Mouse (Mus musculus) midbrain, embryonic 10.5 days (tissue): Measurements from ENCODE around the gene Map3k3. TPM values are rescaled to one million over a fixed set of nuclear protein-coding genes. Genes with fewer than 3 reads are reported as not detected.

Experiments
- DNase-seq: peaks from one replicate; pipeline ENCODE4 v3.0.0-alpha.2; 2017; ENCODE audit warnings: low spot score
- H3K27ac ChIP-seq: fragments of 300-500 bp; sonication (generic); replicated peaks from 2 replicates; pipeline ENCODE4 v1.5.1; 2016; ENCODE audit warnings: mild to moderate bottlenecking
- H3K27me3 ChIP-seq: fragments of 300-500 bp; sonication (generic); 2 replicates; pipeline ENCODE4 v1.6.1; 2016; ENCODE audit warnings: low read depth, mild to moderate bottlenecking; ENCODE audit not compliant: poor library complexity, severe bottlenecking
- H3K36me3 ChIP-seq: fragments of 300-500 bp; sonication (generic); 2 replicates; pipeline ENCODE4 v1.6.1; 2016; ENCODE audit warnings: mild to moderate bottlenecking, moderate library complexity
- H3K4me1 ChIP-seq: fragments of 300-500 bp; sonication (generic); 2 replicates; pipeline ENCODE4 v1.6.1; 2016
- H3K4me3 ChIP-seq: fragments of 300-500 bp; sonication (generic); 2 replicates; pipeline ENCODE4 v1.5.1; 2016; ENCODE audit warnings: mild to moderate bottlenecking, moderate library complexity
- H3K9me3 ChIP-seq: fragments of 300-500 bp; sonication (generic); replicated peaks from 2 replicates; pipeline ENCODE4 v1.6.1; 2016; ENCODE audit warnings: mild to moderate bottlenecking
- WGBS: fragments of 180-500 bp; shearing (Covaris S2); methylation state at CpG from one replicate; pipeline ENCODE4 v1.1.7; 2016; 5-methylcytosine and 5-hydroxymethylcytosine counted together
- polyA plus RNA-seq: library from polyadenylated mRNA; unstranded; fragments of >200 nt; fragmentation: Nextera tagmentation; extraction: Ambion mirVana; gene quantifications from 2 replicates; pipeline ENCODE4 v1.2.1, GENCODE M21; 2016

The Map3k3 gene
- polyA plus RNA-seq, 1 experiment from 2014 or later, result 21.9 TPM

DNA sequence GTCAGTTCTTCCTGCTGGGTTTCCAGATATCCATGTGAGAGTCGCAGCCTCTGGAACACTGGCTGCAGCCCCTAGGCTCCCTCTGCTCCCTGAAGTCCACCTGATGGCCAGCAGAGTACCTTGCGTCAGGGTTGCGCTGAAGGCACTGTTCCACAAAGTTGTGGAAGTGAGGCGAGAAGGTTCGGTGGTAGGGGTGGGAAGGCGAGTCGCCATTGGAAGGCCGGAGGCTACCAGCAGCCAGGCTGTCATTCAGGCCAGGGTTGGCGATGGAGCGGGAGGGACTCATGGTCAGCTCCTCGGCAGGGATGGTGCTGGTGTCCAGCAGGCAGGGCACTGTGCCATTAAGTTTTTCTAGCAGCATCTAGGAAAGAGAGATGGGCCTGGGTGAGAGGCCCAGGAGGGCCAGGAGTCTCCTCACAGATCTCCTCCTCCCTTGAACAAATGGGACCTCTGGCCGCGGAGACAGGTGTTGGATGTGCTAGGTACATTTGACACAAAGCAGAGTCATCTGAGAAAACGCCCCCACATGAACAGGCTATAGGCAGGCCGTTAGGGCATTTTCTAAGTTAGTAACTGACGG, 80.3 kb downstream of the Map3k3 start:
- H3K27ac ChIP-seq, result no peak overlapping the region
- H3K4me3 ChIP-seq, result no peak overlapping the region
- no peak for DNase-seq
- WGBS, result 89% methylated on average over 16 of the region's 16 CpGs
- H3K9me3 ChIP-seq, result no peaks in the 10 kb centered on the region
- peaks cover 18% of the 10 kb centered on the region for H3K4me1 ChIP-seq
- no peaks in the 10 kb centered on the region for H3K27me3 ChIP-seq
- peaks cover 71% of the 10 kb centered on the region for H3K36me3 ChIP-seq

DNA sequence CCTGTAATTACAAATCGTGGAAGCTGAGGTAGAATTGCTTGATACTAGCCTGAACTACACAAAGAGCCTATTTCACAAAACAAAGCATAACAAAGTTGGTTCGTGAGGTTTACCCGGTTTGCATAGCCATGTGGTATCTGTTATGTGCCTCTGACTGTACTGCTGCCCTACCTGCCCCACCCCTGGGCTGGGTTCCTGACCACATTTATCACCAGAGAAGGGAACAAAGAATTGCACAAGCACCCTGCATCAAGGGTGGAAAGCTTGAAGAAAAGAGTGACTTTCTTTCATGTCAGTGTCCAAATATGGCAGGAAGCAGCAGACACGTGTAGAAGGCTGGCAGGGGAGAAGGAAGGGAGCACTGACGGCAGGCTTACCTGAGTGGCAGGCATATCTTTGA, 83.0 kb downstream of the Map3k3 start:
- Histone ChIP-seq H3K36me3 (peaks cover 86% of the 10 kb centered on the region), H3K27me3 (no peaks in the 10 kb centered on the region), H3K4me1 (no peaks in the 10 kb centered on the region), H3K27ac (no peak overlapping the region), H3K9me3 (no peaks in the 10 kb centered on the region), H3K4me3 (no peak overlapping the region)
- no peak for DNase-seq
- 89% methylated on average over 5 of the region's 5 CpGs for WGBS

DNA sequence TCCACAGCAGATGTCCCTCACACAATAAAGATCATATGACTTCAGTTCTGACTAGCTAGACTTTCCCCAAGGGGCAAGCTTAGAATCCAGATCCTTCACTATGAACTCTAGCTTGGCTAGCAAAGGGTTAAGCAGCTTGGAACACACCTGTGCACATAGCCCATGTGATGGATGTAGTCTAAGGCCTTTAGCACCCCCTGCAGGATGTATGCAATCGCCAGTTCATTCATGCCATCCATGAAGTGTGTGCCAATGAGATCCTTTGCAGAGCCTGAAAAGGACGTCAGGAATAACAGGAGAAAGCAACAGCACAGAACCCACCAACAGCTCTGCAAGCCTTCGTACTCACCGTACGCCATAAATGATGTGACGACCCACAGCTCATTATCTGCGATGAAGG, 86.4 kb downstream of the Map3k3 start:
- Histone ChIP-seq H3K27me3 (no peaks in the 10 kb centered on the region), H3K4me1 (no peaks in the 10 kb centered on the region), H3K27ac (no peak overlapping the region), H3K36me3 (peaks cover 66% of the 10 kb centered on the region), H3K9me3 (no peaks in the 10 kb centered on the region), H3K4me3 (no peak overlapping the region)
- no peak for DNase-seq
- 83% methylated on average over 7 of the region's 7 CpGs for WGBS

DNA sequence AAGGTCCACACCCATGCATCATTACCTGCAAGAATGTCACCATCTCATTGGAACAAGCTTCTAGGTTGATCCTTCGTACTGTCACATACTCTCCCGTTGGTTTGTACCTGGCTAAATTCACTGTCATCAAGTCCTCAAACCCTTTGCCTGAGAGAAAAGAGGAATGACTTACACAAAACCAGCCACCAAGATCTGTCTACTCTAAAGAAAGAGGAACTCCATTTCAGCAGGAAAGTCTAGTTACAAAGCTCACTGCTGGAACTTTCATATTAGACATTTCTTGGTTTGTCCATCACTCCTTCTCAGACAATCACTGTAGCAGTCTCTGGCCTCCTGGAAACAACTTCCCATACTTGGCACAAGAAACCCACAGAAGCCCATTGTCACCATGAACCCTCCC, 88.8 kb downstream of the Map3k3 start:
- H3K27ac ChIP-seq, result no peak overlapping the region
- WGBS, result 95% methylated on average over 2 of the region's 2 CpGs
- H3K36me3 ChIP-seq, result peaks cover 42% of the 10 kb centered on the region
- H3K4me3 ChIP-seq, result no peak overlapping the region
- H3K9me3 ChIP-seq, result no peaks in the 10 kb centered on the region
- H3K27me3 ChIP-seq, result no peaks in the 10 kb centered on the region
- DNase-seq, result no peak
- no peaks in the 10 kb centered on the region for H3K4me1 ChIP-seq

DNA sequence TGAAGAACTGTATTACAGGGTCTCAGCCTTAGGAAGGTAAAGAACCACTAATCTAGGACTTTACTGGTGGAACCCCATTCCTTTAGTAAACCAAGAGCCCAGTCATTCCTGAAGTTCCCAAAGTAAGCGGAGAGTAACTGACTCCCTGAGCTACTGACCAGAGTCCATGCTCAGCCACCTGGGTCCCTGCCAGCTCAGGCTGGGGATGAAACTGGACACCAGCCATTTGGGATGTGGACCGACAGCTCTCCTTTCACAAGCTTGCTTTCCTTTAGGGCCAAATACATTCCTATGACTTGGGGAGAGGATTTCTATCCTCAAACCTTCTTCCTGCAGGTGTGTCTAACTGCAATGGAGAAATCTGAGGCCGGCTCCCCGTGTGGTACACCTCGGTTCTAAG, 90.0 kb downstream of the Map3k3 start:
- Histone ChIP-seq H3K36me3 (peaks cover 37% of the 10 kb centered on the region), H3K4me3 (no peak overlapping the region), H3K9me3 (no peaks in the 10 kb centered on the region), H3K27ac (no peak overlapping the region), H3K27me3 (no peaks in the 10 kb centered on the region), H3K4me1 (no peaks in the 10 kb centered on the region)
- 84% methylated on average over 5 of the region's 5 CpGs for WGBS
- no peak for DNase-seq

DNA sequence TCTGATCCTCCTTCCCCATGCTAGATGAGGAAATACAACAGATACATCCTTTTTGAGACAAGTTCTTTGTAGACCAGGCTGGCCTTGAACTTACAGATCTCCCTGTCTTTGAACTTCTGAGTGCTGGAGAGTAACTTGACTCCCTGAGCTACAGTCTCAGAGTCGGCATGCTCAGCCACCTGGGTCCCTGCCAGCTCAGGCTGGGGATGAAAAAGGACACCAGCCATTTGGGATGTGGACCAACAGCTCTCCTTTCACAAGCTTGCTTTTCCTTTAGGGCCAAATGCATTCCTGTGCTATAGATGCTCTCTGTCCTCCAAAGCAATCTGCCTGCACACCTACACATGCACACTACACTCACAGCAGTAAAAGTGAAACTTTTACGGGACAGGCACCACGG, 90.7 kb downstream of the Map3k3 start:
- Histone ChIP-seq H3K27me3 (no peaks in the 10 kb centered on the region), H3K9me3 (no peaks in the 10 kb centered on the region), H3K4me1 (0 out of 2 replicates have a peak, but pooled peaks cover 3% of the 10 kb centered on the region), H3K4me3 (no peak overlapping the region), H3K36me3 (peaks cover 30% of the 10 kb centered on the region), H3K27ac (no peak overlapping the region)
- 80% methylated on average over 3 of the region's 3 CpGs for WGBS
- no peak for DNase-seq

DNA sequence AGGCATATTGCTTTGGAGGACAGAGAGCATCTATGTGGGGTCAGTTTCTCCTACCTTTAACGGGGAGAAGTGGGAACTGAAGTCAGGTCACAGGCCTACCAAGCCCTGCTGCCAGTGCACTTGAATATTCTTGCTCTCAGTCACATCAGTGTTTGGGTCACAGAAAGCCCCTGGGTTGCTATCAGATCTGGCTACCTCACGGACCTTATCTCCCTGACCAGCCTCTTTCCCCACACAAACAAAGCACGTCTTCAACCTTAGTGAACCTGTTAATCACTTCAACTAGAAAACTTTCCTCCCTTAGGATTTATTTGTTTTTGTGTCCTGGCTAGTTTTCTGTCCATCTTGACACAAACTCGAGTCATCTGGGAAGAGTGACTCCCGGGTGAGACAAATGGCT, 92.0 kb downstream of the Map3k3 start:
- Histone ChIP-seq H3K36me3 (peaks cover 19% of the 10 kb centered on the region), H3K4me3 (no peak overlapping the region), H3K9me3 (no peaks in the 10 kb centered on the region), H3K27ac (no peak overlapping the region), H3K4me1 (0 out of 2 replicates have a peak, but pooled peaks cover 3% of the 10 kb centered on the region), H3K27me3 (no peaks in the 10 kb centered on the region)
- WGBS, result 87% methylated on average over 5 of the region's 5 CpGs
- no peak for DNase-seq

DNA sequence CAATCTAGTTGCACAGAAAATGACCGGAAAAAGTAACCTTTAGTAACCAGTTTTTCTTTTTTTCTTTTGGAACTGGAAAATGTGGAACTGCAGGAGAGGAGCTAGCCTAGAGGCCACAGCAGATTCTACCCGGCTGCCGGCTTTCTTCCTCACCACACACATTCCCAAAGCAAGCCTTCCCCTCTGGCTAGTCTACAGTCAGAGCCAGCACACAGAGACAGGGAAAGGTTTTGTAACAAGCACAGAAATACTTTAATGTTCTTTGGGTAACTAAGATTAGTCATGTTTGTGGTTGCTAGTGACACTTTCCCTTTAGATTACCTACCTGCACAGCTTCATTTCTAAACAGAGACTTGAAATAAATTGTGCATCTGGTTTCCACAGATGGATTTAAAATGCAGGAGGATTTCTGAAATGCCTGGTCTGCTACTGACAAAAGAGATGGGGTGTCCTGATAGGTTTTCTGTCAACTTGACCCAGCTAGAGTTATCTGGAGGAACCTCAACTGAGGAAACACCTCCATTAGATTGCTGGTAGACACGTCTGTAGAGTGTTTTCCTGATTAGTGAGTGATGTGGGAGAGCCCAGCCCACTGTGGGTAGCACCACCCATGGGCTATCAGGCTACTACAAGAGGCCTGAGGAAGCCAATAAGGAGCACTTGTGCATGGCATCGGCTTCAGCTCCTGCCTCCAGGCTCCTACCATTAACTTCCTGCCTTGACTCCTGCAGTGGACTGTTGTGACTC, 93.8 kb downstream of the Map3k3 start:
- 83% methylated on average over 5 of the region's 5 CpGs for WGBS
- no peaks in the 10 kb centered on the region for H3K9me3 ChIP-seq
- peaks cover 19% of the 10 kb centered on the region for H3K36me3 ChIP-seq
- no peak overlapping the region for H3K27ac ChIP-seq
- 0 out of 2 replicates have a peak, but pooled peaks cover 3% of the 10 kb centered on the region for H3K4me1 ChIP-seq
- no peak overlapping the region for H3K4me3 ChIP-seq
- no peak for DNase-seq
- no peaks in the 10 kb centered on the region for H3K27me3 ChIP-seq

DNA sequence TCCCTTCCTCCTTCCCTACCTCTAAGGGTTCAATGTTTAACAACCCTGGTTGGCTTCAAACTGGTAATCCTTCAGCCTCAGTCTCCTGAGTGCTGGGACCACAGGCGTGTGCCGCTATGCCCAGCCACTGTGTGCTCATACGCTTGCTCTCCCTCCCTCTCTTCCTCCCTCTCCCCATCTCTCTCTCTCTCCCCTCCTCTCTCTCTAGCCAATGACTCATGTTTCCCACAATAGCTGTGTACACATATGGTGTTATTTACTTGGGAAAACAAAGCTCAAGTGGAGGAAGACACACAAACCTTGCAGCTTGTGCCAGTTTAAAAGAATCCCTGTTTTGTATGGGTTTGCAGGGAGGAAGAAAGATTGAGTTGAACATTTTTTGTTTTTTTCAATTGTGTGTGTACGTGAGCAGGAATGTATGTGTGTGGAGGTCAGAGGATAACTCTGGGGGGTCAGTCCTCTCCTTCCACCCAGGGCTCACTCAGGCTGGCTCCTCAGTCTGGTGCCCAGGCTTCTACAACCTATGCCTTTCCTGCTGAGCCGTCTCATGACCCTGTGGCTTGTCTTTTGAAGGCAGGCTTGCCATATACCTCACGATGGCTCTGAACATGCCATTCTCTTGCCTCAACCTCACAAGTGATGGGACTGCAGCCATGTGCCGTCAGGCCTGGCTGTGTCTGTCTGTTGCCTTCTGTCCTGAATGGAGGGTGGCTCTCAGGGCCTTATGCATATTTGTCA, 95.5 kb downstream of the Map3k3 start:
- no peak overlapping the region for H3K27ac ChIP-seq
- H3K27me3 ChIP-seq, result no peaks in the 10 kb centered on the region
- H3K4me1 ChIP-seq, result 0 out of 2 replicates have a peak, but pooled peaks cover 3% of the 10 kb centered on the region
- H3K9me3 ChIP-seq, result no peaks in the 10 kb centered on the region
- peaks cover 21% of the 10 kb centered on the region for H3K36me3 ChIP-seq
- no peak overlapping the region for H3K4me3 ChIP-seq
- 76% methylated on average over 7 of the region's 7 CpGs for WGBS
- no peak for DNase-seq

DNA sequence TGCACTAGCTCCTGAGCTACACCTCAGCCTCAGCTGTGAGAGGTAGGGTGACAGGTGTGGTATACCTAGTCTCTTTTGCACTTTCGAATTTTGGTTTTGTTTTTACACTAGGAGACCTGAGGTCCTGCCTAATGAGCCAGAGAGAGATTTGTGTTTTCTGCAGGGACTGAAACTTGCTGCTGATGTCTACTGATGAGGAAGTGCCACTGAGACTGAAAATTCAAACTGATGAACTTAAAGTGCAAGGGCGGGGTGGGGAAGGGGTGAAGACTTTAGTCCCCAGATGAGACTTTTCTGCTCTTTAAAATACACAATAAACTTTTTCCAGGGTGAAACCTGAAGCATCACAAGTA, 96.0 kb downstream of the Map3k3 start:
- H3K27me3 ChIP-seq, result no peaks in the 10 kb centered on the region
- H3K9me3 ChIP-seq, result no peaks in the 10 kb centered on the region
- H3K36me3 ChIP-seq, result peaks cover 26% of the 10 kb centered on the region
- 0 out of 2 replicates have a peak, but pooled peaks cover 3% of the 10 kb centered on the region for H3K4me1 ChIP-seq
- no peak for DNase-seq
- no peak overlapping the region for H3K4me3 ChIP-seq
- H3K27ac ChIP-seq, result no peak overlapping the region
- WGBS, result 90% methylated on average over 2 of the region's 2 CpGs

DNA sequence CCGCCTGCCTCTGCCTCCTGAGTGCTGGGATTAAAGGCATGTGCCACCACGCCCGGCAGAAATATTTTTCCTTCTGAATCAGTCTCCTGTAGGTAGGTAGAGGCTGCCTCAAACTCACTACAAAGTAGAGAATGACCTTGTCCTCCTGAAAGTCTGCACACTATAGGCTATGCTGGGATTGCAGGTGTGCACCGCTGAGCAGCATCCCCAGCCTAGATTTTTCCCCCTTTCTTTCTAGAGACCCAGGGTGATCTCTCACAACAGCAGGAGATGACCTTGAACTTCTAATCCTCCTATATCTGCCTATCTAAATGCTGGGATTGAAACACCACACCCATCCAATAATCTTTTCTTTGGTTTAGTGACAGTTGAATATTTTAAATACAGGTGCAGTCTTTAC, 102.9 kb downstream of the Map3k3 start:
- DNase-seq, result no peak
- peaks cover 4% of the 10 kb centered on the region for H3K4me1 ChIP-seq
- no peaks in the 10 kb centered on the region for H3K27me3 ChIP-seq
- WGBS, result 94% methylated on average over 4 of the region's 4 CpGs
- H3K4me3 ChIP-seq, result no peak overlapping the region
- H3K36me3 ChIP-seq, result peaks cover 27% of the 10 kb centered on the region
- H3K9me3 ChIP-seq, result no peaks in the 10 kb centered on the region
- H3K27ac ChIP-seq, result no peak overlapping the region

DNA sequence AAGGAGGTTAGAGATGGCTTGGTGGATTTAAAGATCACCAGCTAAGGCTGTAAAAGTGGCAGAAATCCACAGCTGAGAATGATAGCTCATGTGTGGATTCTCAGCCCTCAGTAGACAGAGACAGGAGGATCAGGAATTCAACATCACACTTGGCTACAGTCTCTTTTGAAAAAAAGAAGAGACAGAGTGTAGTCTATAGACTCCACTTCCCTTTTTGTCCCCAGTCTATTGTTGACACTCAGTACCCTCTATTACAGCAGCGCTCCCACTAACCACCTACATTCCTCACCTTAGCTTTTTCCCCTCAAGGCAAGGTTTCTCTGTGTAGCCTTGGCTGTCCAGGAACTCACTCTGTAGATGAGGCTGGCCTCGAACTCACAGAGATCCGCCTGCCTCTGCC, 107.3 kb downstream of the Map3k3 start:
- Histone ChIP-seq H3K27me3 (no peaks in the 10 kb centered on the region), H3K4me3 (no peak overlapping the region; the same call in 1 of the 2 replicates), H3K4me1 (peaks cover 19% of the 10 kb centered on the region), H3K27ac (no peak overlapping the region), H3K9me3 (no peaks in the 10 kb centered on the region), H3K36me3 (peaks cover 9% of the 10 kb centered on the region)
- 93% methylated on average over 3 of the region's 3 CpGs for WGBS
- no peak for DNase-seq

DNA sequence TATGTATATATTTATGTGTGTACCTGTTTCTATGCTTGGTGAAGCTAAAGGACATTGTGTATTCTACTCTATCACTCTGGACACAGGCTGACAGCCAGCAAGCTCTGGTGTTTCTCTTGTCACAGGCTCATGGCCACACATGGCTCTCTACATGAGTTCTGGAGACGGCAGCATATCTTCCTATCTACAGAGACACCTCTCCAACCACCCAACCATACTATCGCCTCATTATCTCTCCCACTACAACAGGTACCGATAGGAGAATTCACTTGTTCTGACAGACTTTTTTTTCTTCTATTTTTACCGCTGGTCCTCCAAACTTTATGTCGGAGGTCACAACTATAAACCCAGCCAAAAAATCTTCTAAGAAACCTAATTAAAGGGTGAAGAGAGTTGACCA, 107.8 kb downstream of the Map3k3 start:
- no peak for DNase-seq
- Histone ChIP-seq H3K4me1 (peaks cover 19% of the 10 kb centered on the region), H3K27ac (no peak overlapping the region), H3K36me3 (peaks cover 11% of the 10 kb centered on the region), H3K9me3 (no peaks in the 10 kb centered on the region), H3K4me3 (peak overlapping the region; percentile 73), H3K27me3 (no peaks in the 10 kb centered on the region)
- WGBS, result 88% methylated on average over 5 of the region's 5 CpGs
